Mouse (Mus musculus) E14TG2a.4 (cell line): Measurements from ENCODE around the gene Zswim5.

Experiments
- CTCF ChIP-seq: conservative IDR thresholded peaks from 2 replicates; pipeline ENCODE4 v1.5.1; 2014; ENCODE audit warnings: low read length
- NANOG ChIP-seq: IDR thresholded peaks from 2 replicates; pipeline ENCODE4 v1.6.1; 2014; ENCODE audit warnings: borderline replicate concordance, low read length, mixed read lengths
- POU5F1 ChIP-seq: IDR thresholded peaks from 2 replicates; pipeline ENCODE4 v1.6.1; 2014; ENCODE audit warnings: low read length, borderline replicate concordance

GRCm38 (mm10) chr4:117023469-117023868 lies 146.3 kb downstream of the Zswim5 start:
- no peak for TF ChIP-seq NANOG
- no peak for TF ChIP-seq CTCF
- TF ChIP-seq POU5F1 = no peak
